8 mouse cellular contexts compared by ENCODE assay signal in genomic region chr16:11134348-11135344, GRCm38 (mm10). TPM values are rescaled to one million over a fixed set of nuclear protein-coding genes. Genes with fewer than 3 reads are reported as not detected.
DNase-seq lines count a peak whose midpoint lies in the region; ATAC-seq and TF ChIP-seq lines count a peak whose summit lies in the region.

Gene Txndc11 (minus strand): TSS chr16:11134650.

- peaks cover 45% of the 10 kb centered on the region for H3K4me1 ChIP-seq in erythroblast, embryonic 14.5 days (ENCODE audit: control insufficient read depth)
- H3K4me1 ChIP-seq in heart, embryonic 11.5 days (ENCODE audit: control insufficient read depth, insufficient read depth, low read length), result peaks cover 15% of the 10 kb centered on the region
- H3K4me1 ChIP-seq in kidney, embryonic 16.5 days (ENCODE audit: insufficient read depth, low read length), result peaks cover 16% of the 10 kb centered on the region
- peaks cover 17% of the 10 kb centered on the region for H3K4me1 ChIP-seq in liver, adult 2 months (ENCODE audit: control insufficient read depth, insufficient read depth, low read length)

- WGBS in heart, embryonic 11.5 days (ENCODE audit: insufficient replicate concordance), result under 1% methylated on average over 75 of the region's 80 CpGs
- WGBS in kidney, embryonic 16.5 days, result under 1% methylated on average over 74 of the region's 80 CpGs
- WGBS in liver, adult 2 months, result under 1% methylated on average over 72 of the region's 80 CpGs

- peak within 1 kb of the TSS; percentile 89 for H3K4me2 ChIP-seq in heart, embryonic 11.5 days
- H3K4me2 ChIP-seq in kidney, embryonic 16.5 days (replicated peaks; ENCODE audit: low read depth, low read length), result peak within 1 kb of the TSS; percentile 82
- peak within 1 kb of the TSS; percentile 85 for H3K4me2 ChIP-seq in myocyte (ENCODE audit: low read depth)

- peak; percentile 88 for TF ChIP-seq POLR2A in brain, embryonic 14.5 days (IDR thresholded peaks at IDR 0.05; ENCODE audit: borderline replicate concordance, extremely low read depth, insufficient read depth, insufficient read length, poor library complexity, severe bottlenecking)
- TF ChIP-seq POLR2A in liver, adult 2 months (IDR thresholded peaks at IDR 0.05; ENCODE audit: extremely low read depth, insufficient read depth, low read length), result peak; percentile 97
- TF ChIP-seq POLR2A in myocyte (IDR thresholded peaks at IDR 0.05; ENCODE audit: insufficient read length, low read depth), result peak; percentile 73

- peak; percentile 99 for DNase-seq in brain, embryonic 14.5 days (ENCODE audit: low read depth)
- DNase-seq in liver, adult 2 months (ENCODE audit: extremely low read depth, low read depth, low spot score), result peak; percentile 95
- DNase-seq in splenic B cell, adult 2 months (ENCODE audit: low read depth, low spot score), result peak; percentile 100

- H3K36me3 ChIP-seq in C2C12 (ENCODE audit: control insufficient read depth, insufficient read depth), result peaks cover 23% of the 10 kb centered on the region
- H3K36me3 ChIP-seq in erythroblast, embryonic 14.5 days (ENCODE audit: control insufficient read depth), result peaks cover 53% of the 10 kb centered on the region
- H3K36me3 ChIP-seq in heart, embryonic 11.5 days (ENCODE audit: control insufficient read depth, insufficient read depth, low read length), result peaks cover 5% of the 10 kb centered on the region
- H3K36me3 ChIP-seq in kidney, embryonic 16.5 days (ENCODE audit: insufficient read depth, low read length), result peaks cover 17% of the 10 kb centered on the region
- H3K36me3 ChIP-seq in liver, adult 2 months (ENCODE audit: control insufficient read depth, insufficient read depth, low read length), result peaks cover 19% of the 10 kb centered on the region
- H3K36me3 ChIP-seq in myocyte (ENCODE audit: control insufficient read depth, insufficient read depth), result peaks cover 17% of the 10 kb centered on the region
- H3K36me3 ChIP-seq in splenic B cell, adult 2 months (ENCODE audit: control insufficient read depth, insufficient read depth, low read length, poor library complexity, severe bottlenecking), result peaks cover 14% of the 10 kb centered on the region

- H3K27me3 ChIP-seq in C2C12 (ENCODE audit: control insufficient read depth, insufficient read depth, insufficient read length), result no peaks in the 10 kb centered on the region
- no peaks in the 10 kb centered on the region for H3K27me3 ChIP-seq in erythroblast, embryonic 14.5 days (ENCODE audit: control insufficient read depth)
- no peaks in the 10 kb centered on the region for H3K27me3 ChIP-seq in heart, embryonic 11.5 days (ENCODE audit: control insufficient read depth, insufficient read depth, low read length)
- H3K27me3 ChIP-seq in kidney, embryonic 16.5 days (ENCODE audit: insufficient read depth, low read length), result no peaks in the 10 kb centered on the region
- H3K27me3 ChIP-seq in liver, adult 2 months (ENCODE audit: control insufficient read depth, insufficient read depth, low read length), result no peaks in the 10 kb centered on the region
- no peaks in the 10 kb centered on the region for H3K27me3 ChIP-seq in myocyte (ENCODE audit: control insufficient read depth, insufficient read depth, insufficient read length)
- H3K27me3 ChIP-seq in splenic B cell, adult 2 months (ENCODE audit: control insufficient read depth, insufficient read depth, low read length, poor library complexity, severe bottlenecking), result no peaks in the 10 kb centered on the region

- ATAC-seq in heart, embryonic 11.5 days (replicated peaks; ENCODE audit: insufficient number of reproducible peaks, low FRiP score, low TSS enrichment), result peak; percentile 98
- peak; percentile 100 for ATAC-seq in kidney, embryonic 16.5 days (ENCODE audit: low FRiP score, low TSS enrichment)

- TF ChIP-seq CTCF in C2C12 (IDR thresholded peaks at IDR 0.05; ENCODE audit: control insufficient read depth, insufficient read depth, insufficient read length), result no peak
- no peak for TF ChIP-seq CTCF in brain, embryonic 14.5 days (IDR thresholded peaks at IDR 0.05; ENCODE audit: borderline replicate concordance, extremely low read depth, insufficient read depth, insufficient read length)
- TF ChIP-seq CTCF in liver, adult 2 months (IDR thresholded peaks at IDR 0.05; ENCODE audit: low read depth, low read length), result no peak

- peak within 1 kb of the TSS; percentile 98 for H3K27ac ChIP-seq in heart, embryonic 11.5 days (ENCODE audit: low read depth, low read length)
- H3K27ac ChIP-seq in kidney, embryonic 16.5 days (ENCODE audit: low read length), result peak within 1 kb of the TSS; percentile 90
- H3K27ac ChIP-seq in liver, adult 2 months (replicated peaks; ENCODE audit: insufficient read depth, low read depth, low read length), result peak within 1 kb of the TSS; percentile 89

- H3K4me3 ChIP-seq in C2C12 (ENCODE audit: insufficient read depth, poor library complexity, severe bottlenecking) (peak within 1 kb of the TSS; percentile 89), myocyte (peak within 1 kb of the TSS; percentile 40)
- H3K4me3 ChIP-seq in erythroblast, embryonic 14.5 days (replicated peaks), result peak within 1 kb of the TSS; percentile 95
- H3K4me3 ChIP-seq in heart, embryonic 11.5 days (ENCODE audit: low read depth, low read length), result peak within 1 kb of the TSS; percentile 96
- peak within 1 kb of the TSS; percentile 93 for H3K4me3 ChIP-seq in kidney, embryonic 16.5 days (ENCODE audit: low read length)
- peak within 1 kb of the TSS; percentile 75 for H3K4me3 ChIP-seq in liver, adult 2 months (ENCODE audit: insufficient read depth, low read depth, low read length)

- no peaks in the 10 kb centered on the region for H3K9me3 ChIP-seq in erythroblast, embryonic 14.5 days (ENCODE audit: control insufficient read depth, low read length)
- no peaks in the 10 kb centered on the region for H3K9me3 ChIP-seq in heart, embryonic 11.5 days (replicated peaks; ENCODE audit: control insufficient read depth, low read length)
- H3K9me3 ChIP-seq in kidney, embryonic 16.5 days (ENCODE audit: low read length), result no peaks in the 10 kb centered on the region

- H3K79me3 ChIP-seq in C2C12 (ENCODE audit: low read depth), result peaks cover 33% of the 10 kb centered on the region

- H3K9ac ChIP-seq in heart, embryonic 11.5 days (ENCODE audit: low read depth, low read length), result peak within 1 kb of the TSS; percentile 97
- peak within 1 kb of the TSS; percentile 98 for H3K9ac ChIP-seq in kidney, embryonic 16.5 days (replicated peaks; ENCODE audit: low read length)
- H3K9ac ChIP-seq in liver, adult 2 months (ENCODE audit: low read depth, low read length), result peak within 1 kb of the TSS; percentile 91

- peaks cover 44% of the 10 kb centered on the region for H3K79me2 ChIP-seq in C2C12 (ENCODE audit: control insufficient read depth, insufficient read depth)
- peaks cover 14% of the 10 kb centered on the region; the same call in 1 of the 2 replicates for H3K79me2 ChIP-seq in liver, adult 2 months (ENCODE audit: control insufficient read depth, insufficient read depth, low read length)
- peaks cover 35% of the 10 kb centered on the region for H3K79me2 ChIP-seq in myocyte (ENCODE audit: control insufficient read depth, insufficient read depth)

- H3ac ChIP-seq in C2C12 (ENCODE audit: control insufficient read depth, insufficient read length, low read depth), result peak within 1 kb of the TSS; percentile 77
- H3ac ChIP-seq in myocyte (ENCODE audit: control insufficient read depth, insufficient read length), result peak within 1 kb of the TSS; percentile 51

TF ChIP-seq in C2C12, 6 proteins besides CTCF, POLR2A, EP300 and RAD21:
- TF ChIP-seq FOSL1 (IDR thresholded peaks at IDR 0.05; ENCODE audit: insufficient read depth, low read length, poor library complexity, severe bottlenecking) (no peak), MYOD1 (IDR thresholded peaks at IDR 0.05; ENCODE audit: control insufficient read depth, insufficient read length, low read depth) (no peak), USF1 (IDR thresholded peaks at IDR 0.05; ENCODE audit: low read depth) (no peak), MYOG (IDR thresholded peaks at IDR 0.05; ENCODE audit: control insufficient read depth, extremely low read depth, insufficient read length) (no peak)

TF ChIP-seq in myocyte, 11 proteins besides CTCF, POLR2A, EP300 and RAD21:
- TF ChIP-seq MYOG (IDR thresholded peaks at IDR 0.05; ENCODE audit: control insufficient read depth in 1 of 3, insufficient read depth in 1 of 3, insufficient read length in 2 of 3, low read depth in 2 of 3) (peak in 1 of 3 experiments; percentile 11), TCF12 (IDR thresholded peaks at IDR 0.05; ENCODE audit: insufficient read depth, poor library complexity, severe bottlenecking) (no peak), POLR2AphosphoS2 (IDR thresholded peaks at IDR 0.05; ENCODE audit: insufficient read length, low read depth) (peak; percentile 93), TCF3 (IDR thresholded peaks at IDR 0.05; ENCODE audit: insufficient read length, low read depth) (no peak), CEBPB (IDR thresholded peaks at IDR 0.05; ENCODE audit: insufficient read depth, poor library complexity, severe bottlenecking) (no peak), SRF (IDR thresholded peaks at IDR 0.05; ENCODE audit: control insufficient read depth, insufficient read length, low read depth) (peak; percentile 78), REST (IDR thresholded peaks at IDR 0.05; ENCODE audit: insufficient read depth, insufficient read length) (no peak), USF1 (IDR thresholded peaks at IDR 0.05; ENCODE audit: low read depth) (no peak), MYOD1 (IDR thresholded peaks at IDR 0.05; ENCODE audit: control insufficient read depth in 1 of 3, insufficient read length in 2 of 3, low read depth in 2 of 3) (peak in 2 of 3 experiments; percentile 28 to 57), MAX (IDR thresholded peaks at IDR 0.05; ENCODE audit: low read depth) (no peak), E2F4 (IDR thresholded peaks at IDR 0.05; ENCODE audit: insufficient read depth) (no peak)

RNA-seq across cellular contexts. Expression of gene Txndc11, which starts in this region (rescaled TPM):
- polyA plus RNA-seq in C2C12 (2012; fragmentation: generic; extraction: Trizol) (13.8 TPM), myocyte (2012; fragmentation: generic; extraction: Trizol) (9.7 TPM)
- polyA plus RNA-seq in brain, embryonic 14.5 days (2012; rRNA removed), result 26.6 and 28.2 TPM in 2 replicates
- 1.8 and 2.0 TPM in 2 replicates for polyA plus RNA-seq in erythroblast, embryonic 14.5 days (2012)
- 33.5 and 34.7 TPM in 2 replicates for polyA plus RNA-seq in heart, embryonic 11.5 days (2014; fragmentation: Nextera tagmentation; extraction: Ambion mirVana)
- polyA plus RNA-seq in kidney, embryonic 16.5 days (2015; fragmentation: Nextera tagmentation; extraction: Ambion mirVana), result 33.4 and 34.8 TPM in 2 replicates
- total RNA-seq in liver, adult 2 months (2014; rRNA removed), result 12.1 and 12.4 TPM in 2 replicates
- 23.6 and 26.5 TPM in 2 replicates for polyA plus RNA-seq in liver, adult 2 months (2012; rRNA removed)

Comparison
In these comparisons a context has a peak if more than half of its experiments do, and no peak if none do; other contexts are left out.
1. Peak in every context shown above with its lines: DNase-seq, ATAC-seq, H3K4me3 ChIP-seq and H3K27ac ChIP-seq.
2. H3K4me3 ChIP-seq: peak in every context shown above with its lines; median percentile 96 in heart, embryonic 11.5 days; 95 in erythroblast, embryonic 14.5 days; 93 in kidney, embryonic 16.5 days; 89 in C2C12; 75 in liver, adult 2 months; 40 in myocyte.